Mouse (Mus musculus) MEL (cell line): ENCODE measurements around the gene Cenpm. TPM values are rescaled to one million over a fixed set of nuclear protein-coding genes. Genes with fewer than 3 reads are reported as not detected.

ENCODE experiments used
- DNase-seq: peaks from one replicate; pipeline ENCODE4 v3.0.0; 2011; ENCODE audit warnings: low read depth, low spot score
- H3K27ac ChIP-seq: 2 replicates; pipeline ENCODE4 v1.5.1; 2012; ENCODE audit warnings: low read depth, mild to moderate bottlenecking, control low read depth, low read length, moderate library complexity; ENCODE audit not compliant: control insufficient read depth
- H3K27me3 ChIP-seq, 2 experiments: fragments of 150-350 bp in 1 of 2; sonication (generic) in 1 of 2; 2 replicates each; pipeline ENCODE4 v1.6.1; 2012; ENCODE audit warnings: low read length in 2 of 2, mild to moderate bottlenecking in 2 of 2, improper control_type of control experiment in 1 of 2, moderate library complexity in 1 of 2; ENCODE audit not compliant: insufficient read depth in 2 of 2, control insufficient read depth in 1 of 2
- H3K36me3 ChIP-seq, 2 experiments: 2 replicates each; pipeline ENCODE4 v1.6.1; 2012 to 2014; ENCODE audit warnings: low read length in 2 of 2, improper control_type of control experiment in 1 of 2, inconsistent platforms in 1 of 2, mild to moderate bottlenecking in 1 of 2; ENCODE audit not compliant: insufficient read depth in 2 of 2, control insufficient read depth in 1 of 2
- H3K4me1 ChIP-seq, 2 experiments: fragments of 150-350 bp in 1 of 2; sonication (generic) in 1 of 2; 2 replicates each; pipeline ENCODE4 v1.6.1; 2012; ENCODE audit warnings: low read length in 2 of 2, improper control_type of control experiment in 1 of 2, mild to moderate bottlenecking in 1 of 2; ENCODE audit not compliant: insufficient read depth in 2 of 2, control insufficient read depth in 1 of 2
- H3K4me3 ChIP-seq, 2 experiments: fragments of 150-350 bp in 1 of 2; sonication (generic) in 1 of 2; 2 replicates each; pipeline ENCODE4 v1.5.1; 2012; ENCODE audit warnings: low read depth in 2 of 2, low read length in 2 of 2, mild to moderate bottlenecking in 2 of 2, moderate library complexity in 2 of 2, control low read depth in 1 of 2, improper control_type of control experiment in 1 of 2; ENCODE audit not compliant: control insufficient read depth in 1 of 2, insufficient read depth in 1 of 2
- H3K79me2 ChIP-seq: 2 replicates; pipeline ENCODE4 v1.6.1; 2012; ENCODE audit warnings: mild to moderate bottlenecking, low read length, moderate library complexity; ENCODE audit not compliant: control insufficient read depth, poor library complexity, insufficient read depth
- H3K9ac ChIP-seq: 2 replicates; pipeline ENCODE4 v1.6.1; 2012; ENCODE audit warnings: low read depth, mild to moderate bottlenecking, control low read depth, low read length, moderate library complexity; ENCODE audit not compliant: control insufficient read depth, poor library complexity, severe bottlenecking
- H3K9me3 ChIP-seq: fragments of 150-350 bp; sonication (generic); replicated peaks from 2 replicates; pipeline ENCODE4 v1.6.1; 2012; ENCODE audit warnings: mild to moderate bottlenecking, low read length, improper control_type of control experiment, moderate library complexity; ENCODE audit not compliant: insufficient read depth
- CHD1 ChIP-seq: IDR thresholded peaks from 2 replicates; pipeline ENCODE4 v1.6.1; 2012; ENCODE audit warnings: low read depth, mild to moderate bottlenecking, inconsistent platforms, low read length, improper control_type of control experiment
- CHD2 ChIP-seq: IDR thresholded peaks from 2 replicates; pipeline ENCODE4 v1.6.1; 2011; ENCODE audit warnings: low read length, improper control_type of control experiment
- E2F4 ChIP-seq: IDR thresholded peaks from 2 replicates; pipeline ENCODE4 v1.6.1; 2011; ENCODE audit warnings: low read depth, low read length, improper control_type of control experiment, borderline replicate concordance
- EP300 ChIP-seq, 2 experiments: IDR thresholded peaks; 2 replicates each; pipeline ENCODE4 v1.6.1; 2011; ENCODE audit warnings: improper control_type of control experiment in 2 of 2, low read length in 2 of 2, low read depth in 1 of 2, mild to moderate bottlenecking in 1 of 2
- GATA1 ChIP-seq: IDR thresholded peaks from 2 replicates; pipeline ENCODE4 v1.6.1; 2011; ENCODE audit warnings: low read depth, low read length, improper control_type of control experiment
- KAT2A ChIP-seq: conservative IDR thresholded peaks from 2 replicates; pipeline ENCODE4 v1.6.1; 2012; ENCODE audit warnings: low read depth, low read length, improper control_type of control experiment, inconsistent platforms
- MAX ChIP-seq: IDR thresholded peaks from 2 replicates; pipeline ENCODE4 v1.6.1; 2011; ENCODE audit warnings: low read length, improper control_type of control experiment
- MAZ ChIP-seq: IDR thresholded peaks from 2 replicates; pipeline ENCODE4 v1.6.1; 2012; ENCODE audit warnings: low read depth, mild to moderate bottlenecking, inconsistent platforms, low read length, improper control_type of control experiment
- MXI1 ChIP-seq: IDR thresholded peaks from 2 replicates; pipeline ENCODE4 v1.6.1; 2011; ENCODE audit warnings: mild to moderate bottlenecking, low read depth, low read length, improper control_type of control experiment
- MYB ChIP-seq: IDR thresholded peaks from 2 replicates; pipeline ENCODE4 v1.6.1; 2011; ENCODE audit warnings: mild to moderate bottlenecking, low read depth, low read length, improper control_type of control experiment
- NELFE ChIP-seq: IDR thresholded peaks from 2 replicates; pipeline ENCODE4 v1.6.1; 2011; ENCODE audit warnings: low read depth, low read length, improper control_type of control experiment
- NRF1 ChIP-seq: IDR thresholded peaks from 2 replicates; pipeline ENCODE4 v1.6.1; 2014; ENCODE audit warnings: low read depth, mild to moderate bottlenecking, inconsistent platforms, low read length, improper control_type of control experiment, moderate library complexity; ENCODE audit not compliant: poor library complexity, insufficient read depth, severe bottlenecking
- POLR2AphosphoS5 ChIP-seq: IDR thresholded peaks from 2 replicates; pipeline ENCODE4 v1.6.1; 2012; ENCODE audit warnings: low read depth, borderline replicate concordance, mild to moderate bottlenecking, inconsistent platforms, low read length, moderate library complexity, mixed read lengths
- SMC3 ChIP-seq: IDR thresholded peaks from 2 replicates; pipeline ENCODE4 v1.6.1; 2011; ENCODE audit warnings: low read depth, low read length, improper control_type of control experiment
- TBP ChIP-seq: IDR thresholded peaks from 2 replicates; pipeline ENCODE4 v1.8.0; 2011; ENCODE audit warnings: low read depth, low read length, improper control_type of control experiment
- UBTF ChIP-seq: IDR thresholded peaks from 2 replicates; pipeline ENCODE4 v1.6.1; 2012; ENCODE audit warnings: low read depth, mild to moderate bottlenecking, inconsistent platforms, low read length, improper control_type of control experiment, moderate library complexity, borderline replicate concordance; ENCODE audit not compliant: insufficient read depth
- USF2 ChIP-seq, 2 experiments: IDR thresholded peaks; 2 replicates each; pipeline ENCODE4 v1.6.1; 2011 to 2012; ENCODE audit warnings: improper control_type of control experiment in 2 of 2, low read length in 2 of 2, borderline replicate concordance in 1 of 2, inconsistent platforms in 1 of 2, low read depth in 1 of 2, mild to moderate bottlenecking in 1 of 2; ENCODE audit not compliant: insufficient read depth in 1 of 2
- ZC3H11A ChIP-seq: IDR thresholded peaks from 2 replicates; pipeline ENCODE4 v1.6.1; 2012; ENCODE audit warnings: low read depth, mild to moderate bottlenecking, inconsistent platforms, low read length, improper control_type of control experiment
- polyA plus RNA-seq, 2 experiments: library from polyadenylated mRNA; stranded (reverse) in 1 of 2; unstranded in 1 of 2; fragments of >175 nt in 1 of 2; fragments of >200 nt in 1 of 2; gene quantifications; 2 replicates each; pipeline versions ENCODE4 v1.2.1 to v1.2.4; 2012; ENCODE audit warnings: low replicate concordance in 2 of 2, low read depth in 1 of 2; ENCODE audit not compliant: insufficient read length in 2 of 2, insufficient read depth in 1 of 2, missing spikeins in 1 of 2
- total RNA-seq: library from RNA; depleted of rRNA; stranded (reverse); fragments of 300-350 nt; gene quantifications from 2 replicates; pipeline ENCODE4 v1.2.3, GENCODE M21; 2012

Cenpm gene
- total and polyA plus RNA-seq, 3 experiments = 23.7 to 56.3 TPM; not detected in 1

GRCm38 (mm10) chr15:82218778-82219666 lies 25.5 kb downstream of the Cenpm start:
- H3K36me3 ChIP-seq = 0 out of 4 replicates have a peak, but pooled peaks cover 0 to 2% of the 10 kb centered on the region in 2 experiments
- no peak overlapping the region for H3K9ac ChIP-seq
- no peak for DNase-seq
- H3K4me3 ChIP-seq = no peak overlapping the region
- no peaks in the 10 kb centered on the region for H3K79me2 ChIP-seq
- TF ChIP-seq POLR2AphosphoS5 (no peak), ZC3H11A (no peak), NRF1 (no peak), TBP (no peak), E2F4 (no peak), USF2 (IDR thresholded peaks at IDR 0.05; ENCODE audit: borderline replicate concordance in 1 of 2, insufficient read depth in 1 of 2, low read depth in 1 of 2, low read length in 2 of 2) (no peak), UBTF (no peak), GATA1 (no peak)
- no peak overlapping the region for H3K27ac ChIP-seq
- H3K4me1 ChIP-seq = peaks cover 0 to 4% of the 10 kb centered on the region in 2 experiments; a peak in 2 of 4 replicates
- H3K27me3 ChIP-seq = no peaks in the 10 kb centered on the region
- no peaks in the 10 kb centered on the region for H3K9me3 ChIP-seq

GRCm38 (mm10) chr15:82217980-82218379 lies 26.6 kb downstream of the Cenpm start:
- no peaks in the 10 kb centered on the region for H3K27me3 ChIP-seq

DNA sequence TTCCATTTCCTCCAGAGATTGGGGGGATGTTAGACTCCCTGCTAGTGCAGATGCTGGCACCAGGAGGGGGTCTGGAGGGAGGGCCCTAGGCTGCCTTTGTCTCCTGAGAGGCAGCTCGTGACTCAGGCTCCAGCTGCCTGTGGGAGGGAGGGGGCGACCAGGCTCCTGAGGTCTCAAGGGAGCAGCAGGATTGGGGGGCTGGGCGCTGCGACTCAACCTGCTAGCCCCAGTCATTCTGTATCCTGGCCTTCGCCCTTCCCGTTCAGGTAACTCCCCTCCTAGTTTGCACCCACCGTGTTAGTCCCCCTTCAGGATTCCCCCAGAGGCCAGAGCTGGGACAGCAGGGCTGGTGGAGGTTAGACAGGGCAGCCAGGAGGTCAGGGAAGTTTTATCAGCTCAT lies 27.5 kb downstream of the Cenpm start:
- no peak overlapping the region for H3K27ac ChIP-seq
- H3K27me3 ChIP-seq = no peaks in the 10 kb centered on the region

More at GRCm38 (mm10) chr15:82217980-82218379, 26.6 kb downstream of the Cenpm start:
- H3K36me3 ChIP-seq = 0 out of 4 replicates have a peak, but pooled peaks cover 0 to 2% of the 10 kb centered on the region in 2 experiments
- H3K27ac ChIP-seq = no peak overlapping the region
- H3K9ac ChIP-seq = no peak overlapping the region
- no peak for DNase-seq
- H3K4me1 ChIP-seq = no peaks in the 10 kb centered on the region; a peak in 1 of 4 replicates
- no peaks in the 10 kb centered on the region for H3K79me2 ChIP-seq
- H3K4me3 ChIP-seq = no peak overlapping the region
- TF ChIP-seq NRF1 (no peak), MXI1 (no peak), CHD2 (no peak), EP300 (IDR thresholded peaks at IDR 0.05; ENCODE audit: low read depth in 1 of 2, low read length in 2 of 2) (no peak), KAT2A (no peak), CHD1 (no peak), MAZ (no peak), SMC3 (no peak)
- H3K9me3 ChIP-seq = no peaks in the 10 kb centered on the region

More for the DNA sequence above, 27.5 kb downstream of the Cenpm start:
- Histone ChIP-seq H3K4me3 (no peak overlapping the region), H3K36me3 (0 out of 4 replicates have a peak, but pooled peaks cover 0 to 2% of the 10 kb centered on the region in 2 experiments), H3K79me2 (no peaks in the 10 kb centered on the region), H3K4me1 (no peaks in the 10 kb centered on the region; a peak in 1 of 4 replicates), H3K9me3 (no peaks in the 10 kb centered on the region), H3K9ac (no peak overlapping the region)
- TF ChIP-seq MAX = no peak
- TF ChIP-seq NELFE = no peak
- TF ChIP-seq MYB = no peak
- DNase-seq = peak; percentile 23
